Mouse (Mus musculus) cerebellum, adult 2 months (tissue): ENCODE measurements at regions not wholly inside any gene's neighbourhood (a gene's known extent, or its start where the extent isn't known, plus 50 kb on each side); places are given as distances from the start of the nearest gene placed in this dataset.

Experiments used
- CTCF ChIP-seq: fragments of 200-500 bp; IDR thresholded peaks from 2 replicates; pipeline ENCODE4 v1.5.1; 2011; ENCODE audit warnings: low read depth, mild to moderate bottlenecking, control low read depth, low read length, moderate library complexity, borderline replicate concordance; ENCODE audit not compliant: insufficient read depth
- POLR2A ChIP-seq: fragments of 200-500 bp; IDR thresholded peaks from 2 replicates; pipeline ENCODE4 v1.6.1; 2011; ENCODE audit warnings: low read length, control low read depth, borderline replicate concordance; ENCODE audit not compliant: insufficient read depth

- no peak for TF ChIP-seq POLR2A
- TF ChIP-seq CTCF = no peak
These were observed 104.6 kb upstream of the Otogl start for GRCm38 (mm10) chr10:108016552-108016951.
